Mouse (Mus musculus): Measurements from ENCODE around the gene Casq1.

DNA sequence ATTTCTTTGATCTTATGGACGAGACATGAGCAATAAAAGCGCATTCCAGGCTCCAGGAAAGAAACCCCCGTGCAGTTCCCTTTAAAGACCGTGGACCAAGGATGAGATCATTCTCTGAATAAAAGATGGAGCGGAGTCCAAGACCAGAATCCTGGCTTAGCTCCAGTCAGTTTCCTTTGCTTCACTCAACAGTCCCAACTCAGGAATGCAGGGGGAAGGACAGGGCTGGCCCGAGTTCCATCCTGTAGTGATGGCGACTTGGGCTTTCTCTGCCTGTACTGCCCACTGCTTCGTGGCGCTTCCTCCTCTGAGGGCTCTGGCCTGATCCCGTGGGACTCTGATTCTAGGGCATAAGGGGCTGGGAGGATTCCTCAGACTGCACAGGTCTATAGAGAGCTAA, 746 bp upstream of the Casq1 start:
- no peak for TF ChIP-seq CTCF (IDR thresholded peaks at IDR 0.05; ENCODE audit: low read depth, low read length)
- TF ChIP-seq POLR2A (IDR thresholded peaks at IDR 0.05; ENCODE audit: insufficient read depth, low read length), result no peak
